Comparison of ENCODE assay signal across 13 mouse cellular contexts in genomic region chr4:63232542-63233020, GRCm38 (mm10). TPM values are rescaled to one million over a fixed set of nuclear protein-coding genes. Genes with fewer than 3 reads are reported as not detected.
A peak's percentile ranks its signal among the peaks of the same experiment; 100 is the strongest.
DNase-seq lines count a peak whose midpoint lies in the region; ATAC-seq and TF ChIP-seq lines count a peak whose summit lies in the region.
"Had no signal": no experiment of that assay in that cellular context is flagged by ENCODE, and none has a peak within 500 bp of the region (broad histone marks: within the 10 kb centered on the region; RNA-seq: fewer than 3 reads in every experiment).

No protein-coding gene starts in this region.

- H3K9me3 ChIP-seq in embryonic facial prominence, embryonic 12.5 days, result no peaks in the 10 kb centered on the region
- no peaks in the 10 kb centered on the region for H3K9me3 ChIP-seq in embryonic facial prominence, embryonic 10.5 days
- no peaks in the 10 kb centered on the region for H3K9me3 ChIP-seq in lung, embryonic 14.5 days (ENCODE audit: low read depth, low read length)
- H3K9me3 ChIP-seq in lung, postnatal 0 days (ENCODE audit: low read length), result no peaks in the 10 kb centered on the region
- H3K9me3 ChIP-seq: midbrain, embryonic 15.5 days had no signal

- WGBS in embryonic facial prominence, embryonic 12.5 days, result 51% methylated on average over 2 of the region's 2 CpGs
- 43% methylated on average over 2 of the region's 2 CpGs for WGBS in embryonic facial prominence, embryonic 10.5 days
- 47% methylated on average over 2 of the region's 2 CpGs for WGBS in lung, embryonic 14.5 days
- 44% methylated on average over 2 of the region's 2 CpGs for WGBS in lung, postnatal 0 days

- no peak for DNase-seq in embryonic facial prominence, embryonic 10.5 days (ENCODE audit: low spot score)
- DNase-seq in lung, embryonic 14.5 days, result no peak
- no peak for DNase-seq in lung, postnatal 0 days (ENCODE audit: low spot score)
- DNase-seq in kidney, adult 9 months, result peak; percentile 96
- DNase-seq in urinary bladder, postnatal 4 days (ENCODE audit: low spot score in 2 of 2), result no peak
- DNase-seq: adrenal gland, adult 8-10 months; left cerebral cortex, postnatal 4 days; lung, postnatal 10 days; thymus, postnatal 25 days had no signal

- H3K9ac ChIP-seq in embryonic facial prominence, embryonic 12.5 days, result no peak overlapping the region
- H3K9ac ChIP-seq in lung, embryonic 14.5 days, result no peak overlapping the region
- no peak overlapping the region for H3K9ac ChIP-seq in lung, postnatal 0 days (replicated peaks; ENCODE audit: low read depth)
- H3K9ac ChIP-seq: midbrain, embryonic 15.5 days had no signal

- peaks cover 44% of the 10 kb centered on the region for H3K4me1 ChIP-seq in embryonic facial prominence, embryonic 12.5 days
- peaks cover 60% of the 10 kb centered on the region for H3K4me1 ChIP-seq in embryonic facial prominence, embryonic 10.5 days
- peaks cover 8% of the 10 kb centered on the region for H3K4me1 ChIP-seq in lung, embryonic 14.5 days (ENCODE audit: insufficient read depth)
- H3K4me1 ChIP-seq in lung, postnatal 0 days (ENCODE audit: insufficient read depth, low read depth, low read length), result peaks cover 6% of the 10 kb centered on the region

- no peak overlapping the region for H3K4me2 ChIP-seq in embryonic facial prominence, embryonic 12.5 days (replicated peaks)
- no peak overlapping the region for H3K4me2 ChIP-seq in lung, embryonic 14.5 days
- no peak overlapping the region for H3K4me2 ChIP-seq in lung, postnatal 0 days (replicated peaks; ENCODE audit: low read depth, low read length)
- H3K4me2 ChIP-seq: midbrain, embryonic 15.5 days had no signal

- TF ChIP-seq CTCF in lung, embryonic 14.5 days (IDR thresholded peaks at IDR 0.05; ENCODE audit: low read depth), result no peak
- no peak for TF ChIP-seq CTCF in lung, postnatal 0 days (IDR thresholded peaks at IDR 0.05)

- H3K27ac ChIP-seq in embryonic facial prominence, embryonic 12.5 days, result peak overlapping the region; percentile 17; the same call in 1 of the 2 replicates
- H3K27ac ChIP-seq in embryonic facial prominence, embryonic 10.5 days (replicated peaks), result no peak overlapping the region; the same call in 1 of the 2 replicates
- peak overlapping the region; percentile 77; the same call in 1 of the 2 replicates for H3K27ac ChIP-seq in lung, embryonic 14.5 days (ENCODE audit: low read depth)
- no peak overlapping the region for H3K27ac ChIP-seq in lung, postnatal 0 days (ENCODE audit: low read length)
- H3K27ac ChIP-seq: midbrain, embryonic 15.5 days had no signal

- no peak overlapping the region for H3K4me3 ChIP-seq in embryonic facial prominence, embryonic 12.5 days
- no peak overlapping the region for H3K4me3 ChIP-seq in embryonic facial prominence, embryonic 10.5 days
- no peak overlapping the region for H3K4me3 ChIP-seq in lung, embryonic 14.5 days (ENCODE audit: low read depth, low read length)
- no peak overlapping the region for H3K4me3 ChIP-seq in lung, postnatal 0 days (ENCODE audit: low read depth, low read length)
- H3K4me3 ChIP-seq: midbrain, embryonic 15.5 days had no signal

- ATAC-seq in embryonic facial prominence, embryonic 12.5 days (ENCODE audit: insufficient number of reproducible peaks, insufficient read depth, low FRiP score, low TSS enrichment), result no peak
- no peak for ATAC-seq in lung, embryonic 14.5 days (ENCODE audit: insufficient read depth)
- ATAC-seq in lung, postnatal 0 days, result no peak
- no peak for ATAC-seq in megakaryocyte-erythroid progenitor cell, adult 5-6 weeks (replicated peaks; ENCODE audit: low FRiP score, low TSS enrichment, poor library complexity, severe bottlenecking)
- ATAC-seq in erythroid progenitor cell, adult 5-6 weeks (replicated peaks; ENCODE audit: low FRiP score, poor library complexity, severe bottlenecking), result no peak
- ATAC-seq: midbrain, embryonic 15.5 days had no signal

- no peaks in the 10 kb centered on the region for H3K27me3 ChIP-seq in embryonic facial prominence, embryonic 12.5 days
- H3K27me3 ChIP-seq in embryonic facial prominence, embryonic 10.5 days (replicated peaks; ENCODE audit: low read depth, poor library complexity, severe bottlenecking), result no peaks in the 10 kb centered on the region
- no peaks in the 10 kb centered on the region for H3K27me3 ChIP-seq in lung, embryonic 14.5 days (ENCODE audit: insufficient read depth, low read length)
- H3K27me3 ChIP-seq in lung, postnatal 0 days (replicated peaks; ENCODE audit: insufficient read depth, low read length), result no peaks in the 10 kb centered on the region
- H3K27me3 ChIP-seq: midbrain, embryonic 15.5 days had no signal

- peaks cover 20% of the 10 kb centered on the region for H3K36me3 ChIP-seq in embryonic facial prominence, embryonic 12.5 days
- H3K36me3 ChIP-seq in embryonic facial prominence, embryonic 10.5 days (replicated peaks), result peaks cover 13% of the 10 kb centered on the region; the same call in 1 of the 2 replicates
- peaks cover 72% of the 10 kb centered on the region for H3K36me3 ChIP-seq in lung, embryonic 14.5 days (ENCODE audit: insufficient read depth)
- H3K36me3 ChIP-seq in lung, postnatal 0 days (ENCODE audit: insufficient read depth, low read length), result no peaks in the 10 kb centered on the region
- H3K36me3 ChIP-seq: midbrain, embryonic 15.5 days had no signal

- TF ChIP-seq EP300 in lung, postnatal 0 days (IDR thresholded peaks at IDR 0.05), result no peak

RNA-seq across cellular contexts. Expression of gene Col27a1, which starts 18.8 kb away (rescaled TPM):
- polyA plus RNA-seq in embryonic facial prominence, embryonic 12.5 days (2016; fragmentation: Nextera tagmentation; extraction: Ambion mirVana), result 19.3 and 21.8 TPM in 2 replicates
- 4.3 and 5.3 TPM in 2 replicates for polyA plus RNA-seq in embryonic facial prominence, embryonic 10.5 days (2016; fragmentation: Nextera tagmentation; extraction: Ambion mirVana)
- 23.1 and 25.8 TPM in 2 replicates for polyA plus RNA-seq in lung, embryonic 14.5 days (2014; fragmentation: Nextera tagmentation; extraction: Ambion mirVana)
- polyA plus RNA-seq in lung, postnatal 0 days (2015; fragmentation: Nextera tagmentation; extraction: Ambion mirVana), result 7.2 and 9.1 TPM in 2 replicates
- 1.2 TPM in 1 of 2 replicates, not detected in the other for total RNA-seq in megakaryocyte-erythroid progenitor cell, adult 5-6 weeks (2014; fragmentation: Nextera tagmentation)
- not detected in 2 replicates for total RNA-seq in megakaryocyte-erythroid progenitor cell, adult 5-6 weeks (2017)
- total RNA-seq in erythroid progenitor cell, adult 5-6 weeks (2015; ENCODE audit: low replicate concordance), result 0.36 and 0.42 TPM in 2 replicates
- under 0.01 TPM in 1 of 2 replicates, not detected in the other for total RNA-seq in erythroid progenitor cell, adult 5-6 weeks (2017; ENCODE audit: low replicate concordance)

Comparison
In these comparisons a context has a peak if more than half of its experiments do, and no peak if none do; other contexts are left out.
1. H3K27ac ChIP-seq: peak in embryonic facial prominence, embryonic 12.5 days (single experiment) and lung, embryonic 14.5 days (single experiment); none in embryonic facial prominence, embryonic 10.5 days (single experiment) and lung, postnatal 0 days (single experiment).